Mouse (Mus musculus) bone marrow, adult 2 months (tissue): Measurements from ENCODE around the gene Fer1l4.

Source experiments
- CTCF ChIP-seq: fragments of 200-500 bp; IDR thresholded peaks from 2 replicates; pipeline ENCODE4 v1.5.1; 2011; ENCODE audit warnings: low read length, control low read depth; ENCODE audit not compliant: control insufficient read depth, insufficient read depth
- POLR2A ChIP-seq: fragments of 200-500 bp; IDR thresholded peaks from 2 replicates; pipeline ENCODE4 v1.6.1; 2011; ENCODE audit warnings: low read depth, mild to moderate bottlenecking, control low read depth, low read length, borderline replicate concordance; ENCODE audit not compliant: control insufficient read depth

DNA sequence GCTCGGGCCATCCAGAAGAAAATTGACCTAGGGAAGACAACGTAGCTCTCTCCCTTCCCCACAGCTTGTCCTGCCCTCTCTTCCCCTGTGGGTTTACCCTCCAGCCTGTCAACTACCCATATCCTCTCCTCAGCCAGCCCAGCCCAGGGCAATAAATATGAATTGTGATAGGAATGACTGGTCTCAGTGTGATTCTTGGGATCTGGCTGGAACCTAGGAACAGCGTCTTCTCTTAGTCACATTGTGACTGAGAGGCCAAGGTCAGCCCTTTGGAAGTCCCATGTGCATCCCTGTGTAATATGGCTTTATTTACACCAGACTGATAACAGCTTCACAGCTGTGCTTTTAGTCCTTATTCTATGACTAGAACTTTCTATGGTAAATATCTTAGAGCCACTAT lies 34.6 kb downstream of the Fer1l4 start:
- TF ChIP-seq CTCF (no peak), POLR2A (no peak)
